Mouse (Mus musculus) central nervous system, embryonic 14 days (tissue): Measurements from ENCODE around the gene Zfyve19. TPM values are rescaled to one million over a fixed set of nuclear protein-coding genes. Genes with fewer than 3 reads are reported as not detected.

Source experiments
- polyA plus RNA-seq: library from polyadenylated mRNA; depleted of rRNA; stranded (reverse); fragments of >200 nt; gene quantifications from 2 replicates; pipeline ENCODE4 v1.2.3, GENCODE M21; 2012; rRNA removed

The Zfyve19 gene
- polyA plus RNA-seq = 72.3 and 73.2 TPM in 2 replicates

DNA sequence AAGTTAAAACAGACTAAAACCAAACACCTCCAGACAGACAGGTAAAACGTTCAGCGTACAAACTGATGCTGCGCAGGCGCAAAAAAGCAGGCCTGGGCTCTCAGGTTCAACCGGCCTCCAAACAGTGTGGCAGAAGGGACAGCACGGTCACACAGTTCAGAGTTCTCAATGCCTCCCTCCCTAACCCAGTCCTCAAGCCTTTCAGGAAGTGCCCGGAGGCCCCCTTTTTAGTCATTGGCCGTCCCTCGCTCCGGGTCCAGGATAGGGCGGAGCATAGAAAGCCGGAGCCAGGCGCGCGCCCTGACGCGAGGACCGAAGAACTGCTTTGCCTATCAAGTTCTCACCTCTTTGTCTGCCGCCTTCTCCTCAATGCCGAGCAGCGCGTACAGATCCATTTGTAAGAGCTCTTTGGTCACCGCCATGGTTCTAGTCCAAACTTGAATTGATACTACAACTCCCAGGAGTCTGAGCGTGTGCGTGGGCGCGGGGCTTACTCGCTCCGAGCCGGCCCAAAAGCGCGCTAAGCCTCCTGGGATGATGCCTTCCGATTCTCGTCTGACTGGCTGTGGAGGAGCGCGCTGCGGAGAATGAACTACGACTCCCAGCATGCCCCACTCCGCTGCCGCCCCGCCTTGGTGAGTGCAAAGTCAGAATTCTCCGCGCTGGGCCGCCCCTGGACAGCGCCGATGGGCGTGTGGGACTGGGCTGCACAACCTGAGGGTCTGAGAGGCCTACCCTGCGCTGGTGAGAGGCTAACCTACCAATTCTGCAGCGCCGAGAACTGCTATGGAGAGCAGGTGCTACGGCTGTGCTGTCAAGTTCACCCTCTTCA, at the start of gene Zfyve19, which contains the start of gene Dnajc17:
Gene Zfyve19 (plus strand): TSS at position 274 of the 832 bp plus-strand sequence.
Gene Dnajc17 (minus strand): TSS at position 452 of the 832 bp plus-strand sequence.

DNA sequence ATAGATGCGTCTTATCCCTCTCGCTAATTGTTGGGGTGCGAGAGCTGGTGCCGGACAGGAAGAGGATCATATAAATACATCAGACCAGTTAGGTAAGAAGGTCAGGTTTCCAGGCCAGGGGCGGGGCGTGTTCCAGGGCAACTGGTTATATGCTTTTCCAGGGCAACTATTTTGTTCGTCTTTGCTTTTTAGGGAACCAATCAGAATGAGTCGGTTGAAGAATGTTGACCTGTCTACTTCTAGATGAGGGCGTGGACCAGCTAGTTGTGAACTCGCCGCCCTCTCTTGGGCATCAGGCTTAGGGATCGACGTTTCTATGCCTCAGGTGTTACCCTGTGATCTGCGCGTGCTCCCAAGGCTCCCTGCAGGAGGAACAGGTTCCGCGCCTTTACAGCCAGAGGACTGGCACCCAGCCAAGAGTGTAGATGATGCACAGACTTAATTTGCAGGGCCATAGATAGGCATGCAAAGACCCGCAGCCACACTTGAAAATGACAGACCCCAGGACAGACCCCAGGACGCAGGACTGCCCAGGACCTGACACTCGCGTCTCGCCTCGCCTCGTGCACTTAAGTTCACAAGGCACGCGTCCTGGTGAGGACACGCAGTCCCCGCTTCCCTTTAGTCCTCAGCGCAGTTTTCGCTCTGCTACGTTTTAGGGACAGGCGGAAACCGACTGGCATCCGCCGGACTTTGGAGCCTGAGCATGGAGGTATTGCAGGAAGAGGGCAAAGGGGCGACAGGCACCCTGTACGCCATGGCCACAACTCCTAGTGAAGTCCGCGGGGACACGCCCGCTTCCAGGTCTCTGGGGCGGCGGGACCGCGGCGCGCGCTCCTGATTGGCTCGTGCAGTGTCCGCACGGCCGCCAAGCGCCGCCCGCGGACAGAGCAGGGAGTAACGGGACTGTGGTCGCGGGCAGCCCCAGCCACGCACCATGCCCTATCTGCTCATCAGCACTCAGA, 41.2 kb upstream of the Zfyve19 start, which contains the start of gene Gchfr:
Gene Gchfr (plus strand): TSS at position 873 of the 965 bp plus-strand sequence.

DNA sequence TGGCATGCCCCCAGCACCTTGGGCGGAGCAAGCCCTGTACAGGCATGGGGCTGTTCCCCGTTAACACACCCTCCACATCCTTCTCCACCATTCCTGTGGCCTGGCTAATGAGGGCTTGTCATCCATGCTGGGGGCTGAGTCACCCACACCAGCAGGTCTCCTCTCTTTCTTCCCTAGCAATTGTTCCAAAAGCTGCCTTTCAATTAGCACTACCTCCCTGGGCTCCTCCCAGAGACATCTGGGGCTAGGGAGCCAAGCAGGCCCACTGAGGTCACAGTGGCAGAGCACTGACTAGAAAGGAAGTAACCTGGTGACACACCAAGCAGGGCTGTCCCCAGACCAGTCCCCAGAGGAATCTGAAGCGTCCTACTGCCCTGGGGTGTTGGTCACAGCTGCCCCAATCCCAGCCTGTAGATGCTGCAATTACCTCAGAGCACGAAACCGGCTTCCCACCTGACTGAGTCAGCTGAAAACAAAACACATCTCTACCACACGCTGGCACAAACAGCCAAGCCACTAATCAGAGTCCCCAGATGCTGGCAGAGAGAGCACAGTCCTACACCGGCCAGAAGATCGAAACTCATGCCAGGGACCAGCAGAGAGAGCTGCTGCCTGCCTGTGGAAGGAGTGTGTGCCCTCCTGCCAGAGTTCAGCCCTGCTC, 34.3 kb upstream of the Zfyve19 start, which contains the start of gene Gm14137:
Gene Gm14137 (plus strand): TSS at position 519 of the 661 bp plus-strand sequence.

DNA sequence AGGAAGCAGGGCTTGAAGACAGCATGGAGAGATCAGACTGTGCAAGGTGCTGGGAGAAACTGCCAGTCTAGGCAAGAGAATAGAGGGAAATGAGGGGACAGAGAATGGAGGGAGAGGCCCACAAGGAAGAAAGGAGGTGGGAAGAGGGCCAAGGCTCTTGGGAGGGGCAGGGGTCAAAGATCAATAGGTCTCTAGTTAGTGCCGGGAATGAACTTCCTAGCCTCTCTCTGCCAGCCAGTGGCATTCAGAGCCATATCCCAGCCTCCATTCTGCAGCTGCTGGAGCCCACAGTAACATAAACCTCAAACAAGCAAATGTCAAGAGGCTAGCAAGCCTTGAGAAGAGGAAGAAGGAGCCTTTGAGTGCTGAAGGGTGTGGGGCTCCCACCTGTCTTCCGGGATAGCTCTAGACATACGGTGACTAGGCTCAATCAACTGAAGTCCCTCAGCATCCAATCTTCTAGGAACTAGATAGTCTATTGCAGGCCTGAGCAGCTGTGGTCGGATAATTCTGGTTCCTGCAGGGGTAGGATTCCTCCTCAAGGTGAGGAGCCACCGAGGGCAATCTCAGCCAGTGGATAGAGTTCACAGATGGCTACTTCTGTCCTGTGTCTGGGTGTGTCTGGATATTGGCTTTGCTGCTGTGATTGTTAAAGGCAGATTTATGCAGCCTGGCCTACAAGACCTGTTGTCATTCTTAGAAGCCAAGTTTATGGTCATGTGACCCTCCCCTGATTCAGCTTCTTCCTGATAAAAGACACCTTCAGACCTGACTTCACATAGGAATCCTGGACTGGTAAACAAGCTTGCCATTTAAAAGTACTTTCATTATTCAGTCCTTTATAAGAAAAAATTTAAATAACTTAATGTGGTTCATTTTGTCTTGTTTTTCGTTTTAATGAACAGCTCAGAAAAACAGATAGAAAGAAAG, 21.6 kb downstream of the Zfyve19 start, which contains the start of gene Ppp1r14d:
Gene Ppp1r14d (minus strand): TSS at position 132 of the 930 bp plus-strand sequence.

DNA sequence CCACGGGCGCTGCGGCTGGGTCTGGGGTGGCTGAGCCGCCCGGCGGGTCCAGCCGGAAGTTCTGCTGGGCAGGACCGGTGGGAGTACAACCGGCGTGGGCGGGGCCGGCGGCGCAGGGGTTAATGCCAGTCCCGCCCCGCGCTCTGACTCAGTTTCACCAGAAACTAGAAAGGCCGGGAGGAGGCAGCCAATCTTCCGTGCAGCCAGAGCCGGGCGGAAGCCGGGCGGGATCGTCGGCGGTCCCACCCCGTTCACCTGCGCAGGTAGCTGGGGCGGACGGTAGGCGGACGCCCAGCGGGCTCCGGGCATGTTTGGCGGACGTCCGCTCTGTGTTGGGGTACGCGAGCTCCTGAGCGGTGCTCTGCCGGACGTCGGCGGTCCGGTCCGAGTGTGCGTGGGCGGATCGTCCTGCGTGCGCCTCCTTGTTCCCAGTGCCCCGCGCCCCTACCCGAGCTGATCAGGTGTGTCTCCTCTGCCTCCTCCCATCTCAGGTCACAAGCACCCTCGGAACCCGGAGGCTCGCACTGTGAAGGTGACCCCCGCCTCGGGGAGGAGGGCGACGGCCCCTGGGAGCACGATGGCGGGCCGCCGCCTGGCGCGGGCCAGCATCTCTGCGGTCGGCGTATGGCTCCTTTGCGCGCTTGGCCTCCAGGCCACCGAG, 28.9 kb downstream of the Zfyve19 start, which contains the start of gene Spint1:
Gene Spint1 (plus strand): TSS at position 153 of the 661 bp plus-strand sequence.

Other genes with a start within 250 kb of the Zfyve19 start
- gene Ccdc32, start 179.2 kb upstream of the Zfyve19 start, polyA plus RNA-seq = 22.3 and 22.7 TPM in 2 replicates
- gene Rpusd2, start 173.8 kb upstream of the Zfyve19 start, polyA plus RNA-seq = 6.4 and 7.4 TPM in 2 replicates
- 3.3 and 4.6 TPM in 2 replicates for gene Knl1, start 161.5 kb upstream of the Zfyve19 start, polyA plus RNA-seq
- 17.6 and 20.3 TPM in 2 replicates for gene Rad51, start 95.8 kb upstream of the Zfyve19 start, polyA plus RNA-seq
- 38.1 and 41.3 TPM in 2 replicates for gene Rmdn3, start 51.6 kb upstream of the Zfyve19 start, polyA plus RNA-seq
- gene Gchfr, start 40.8 kb upstream of the Zfyve19 start, polyA plus RNA-seq = 2.6 and 5.8 TPM in 2 replicates
- 0.04 TPM in 2 replicates for gene Gm14137, start 34.1 kb upstream of the Zfyve19 start, polyA plus RNA-seq
- 44.6 and 44.8 TPM in 2 replicates for gene Dnajc17, start 178 bp downstream of the Zfyve19 start, polyA plus RNA-seq
- not detected in 2 replicates for gene Ppp1r14d, start 21.3 kb downstream of the Zfyve19 start, polyA plus RNA-seq
- gene Spint1, start 28.7 kb downstream of the Zfyve19 start, polyA plus RNA-seq = 0.72 and 2.8 TPM in 2 replicates
- 8.8 and 11.9 TPM in 2 replicates for gene Rhov, start 62.7 kb downstream of the Zfyve19 start, polyA plus RNA-seq
- 19.5 and 21.1 TPM in 2 replicates for gene Vps18, start 80.1 kb downstream of the Zfyve19 start, polyA plus RNA-seq
- gene Dll4, start 117.2 kb downstream of the Zfyve19 start, polyA plus RNA-seq = 6.9 and 8.5 TPM in 2 replicates
- gene Chac1, start 142.6 kb downstream of the Zfyve19 start, polyA plus RNA-seq = 4.0 and 4.4 TPM in 2 replicates